Mouse (Mus musculus): ENCODE measurements around the gene Tmem190.

DNA sequence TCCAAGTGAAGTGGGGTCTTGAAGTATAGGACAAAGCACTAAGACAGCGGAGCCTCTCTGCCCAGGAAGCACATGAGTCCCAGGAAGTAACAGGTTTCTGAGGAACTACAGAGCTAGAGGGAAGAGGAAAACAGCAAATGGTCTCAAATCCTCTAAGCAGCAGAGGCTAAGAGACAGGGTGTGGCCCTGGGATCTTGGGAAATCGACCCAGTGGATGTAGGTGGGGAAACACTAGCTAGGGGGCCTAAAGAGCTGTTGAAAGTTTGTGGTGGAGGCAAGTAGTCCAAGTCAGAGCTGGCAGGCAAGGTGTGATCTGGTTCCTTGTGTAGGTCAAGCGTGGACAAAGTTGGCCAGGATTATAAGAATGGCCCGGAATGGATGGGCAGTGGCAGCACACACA, 34.4 kb upstream of the Tmem190 start:
- TF ChIP-seq POLR2A (IDR thresholded peaks at IDR 0.05; ENCODE audit: extremely low read depth, insufficient read depth, low read length) (no peak), CTCF (IDR thresholded peaks at IDR 0.05; ENCODE audit: extremely low read depth, insufficient read depth, low read length) (no peak)
